Mouse (Mus musculus) kidney, postnatal 25 days (tissue): ENCODE measurements around the gene Foxr1.

Experiments used
- DNase-seq, 2 experiments: peaks; one replicate each; pipeline ENCODE4 v3.0.0; 2021; ENCODE audit warnings: mixed read lengths in 2 of 2

Foxr1 gene

DNA sequence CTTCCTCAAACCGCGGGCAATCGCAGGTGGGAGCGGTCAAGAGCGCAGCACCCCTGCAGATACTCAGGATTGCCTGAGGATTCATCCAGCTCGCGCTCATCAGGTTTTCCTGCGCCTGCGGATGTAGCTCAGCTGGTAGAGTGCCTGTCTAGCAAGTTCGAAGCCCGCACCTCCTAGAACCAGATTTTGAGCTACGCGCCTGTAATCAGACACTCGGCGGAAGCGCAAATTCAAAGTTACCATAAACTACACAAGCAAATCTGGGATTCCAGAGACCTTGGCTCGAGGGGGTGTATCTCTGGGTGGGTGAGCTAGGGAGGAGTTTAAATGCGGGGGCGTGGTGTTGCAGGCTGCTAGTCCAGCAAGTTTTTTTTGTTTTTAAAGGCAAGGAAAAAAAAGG is at the start of gene Foxr1:
TSS of gene Foxr1 (minus strand) at position 176 of the 400 bp plus-strand sequence.
- no peak for DNase-seq

DNA sequence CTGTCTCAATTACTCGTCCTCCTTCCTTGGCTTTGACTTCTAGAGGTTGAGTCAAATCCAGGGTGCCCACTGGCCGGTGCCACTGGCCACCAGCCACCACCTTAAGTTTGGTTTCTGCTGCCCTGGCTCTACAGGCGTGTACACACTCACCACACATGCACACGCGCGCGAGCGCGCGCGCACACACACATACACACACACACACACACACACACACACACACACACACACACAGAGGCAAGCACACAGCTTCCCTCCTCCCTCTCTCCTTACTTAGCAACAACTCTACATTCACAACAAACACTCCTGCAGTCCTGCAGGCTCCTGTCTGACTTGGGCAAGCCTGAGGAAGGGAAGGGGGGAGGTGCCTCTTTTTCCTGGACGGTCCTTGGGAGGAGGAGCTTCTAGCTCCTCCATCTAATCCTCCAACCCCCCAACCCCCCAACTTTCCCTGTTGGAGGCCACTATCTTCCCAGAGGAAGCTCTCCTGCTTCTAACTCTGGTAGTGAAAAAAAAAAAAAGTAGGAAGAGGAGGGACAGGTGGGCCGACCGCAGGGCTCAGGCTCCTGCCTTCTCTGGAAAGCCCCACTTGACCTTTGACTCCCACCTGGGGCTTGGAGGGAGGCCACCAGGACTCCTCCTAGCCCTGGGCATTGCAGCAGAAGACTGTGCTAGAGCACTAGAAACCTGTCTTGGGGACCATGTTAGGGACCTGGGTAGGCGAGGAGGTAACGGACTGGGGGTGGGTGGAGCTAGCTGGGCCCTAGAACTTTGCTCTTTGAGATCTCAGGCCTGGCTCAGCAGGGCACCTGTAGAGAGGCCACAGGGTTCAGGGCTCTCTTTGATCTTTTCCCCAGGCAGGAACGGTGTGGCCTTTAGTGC is 49.4 kb upstream of the Foxr1 start:
- peak; percentile 87 to 95 for DNase-seq

GRCm38 (mm10) chr9:44489651-44490085 is 48.7 kb upstream of the Foxr1 start:
- peak; percentile 46 to 73 for DNase-seq

GRCm38 (mm10) chr9:44488855-44489381 is 48.0 kb upstream of the Foxr1 start:
- DNase-seq: peak; percentile 89 to 95

DNA sequence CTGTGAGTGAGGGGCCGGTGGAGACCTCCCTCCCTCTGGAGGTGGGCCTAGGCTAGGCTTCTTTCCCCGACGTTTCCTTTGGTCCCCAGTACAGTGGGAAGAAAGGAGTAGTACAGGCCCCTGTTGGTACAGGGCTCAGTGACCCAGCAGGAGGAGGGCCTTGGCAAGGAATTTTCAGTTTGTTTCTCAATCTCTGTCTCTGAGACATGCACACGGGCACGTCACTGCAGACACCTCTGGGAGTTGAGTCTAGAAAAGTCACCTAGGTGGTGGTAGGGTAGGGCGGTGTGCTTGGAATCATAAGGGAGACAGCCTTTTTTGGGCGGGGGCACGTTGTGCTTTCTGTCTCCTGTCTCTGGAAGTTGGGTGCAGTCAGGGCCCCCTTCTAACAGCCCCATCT is 47.5 kb upstream of the Foxr1 start:
- DNase-seq: peak in 1 of 2 experiments; percentile 73

- peak; percentile 82 to 95 for DNase-seq
Observed at GRCm38 (mm10) chr9:44487441-44487840, 46.5 kb upstream of the Foxr1 start.

GRCm38 (mm10) chr9:44486741-44487421 is 45.9 kb upstream of the Foxr1 start:
- peak; percentile 83 to 88 for DNase-seq

DNA sequence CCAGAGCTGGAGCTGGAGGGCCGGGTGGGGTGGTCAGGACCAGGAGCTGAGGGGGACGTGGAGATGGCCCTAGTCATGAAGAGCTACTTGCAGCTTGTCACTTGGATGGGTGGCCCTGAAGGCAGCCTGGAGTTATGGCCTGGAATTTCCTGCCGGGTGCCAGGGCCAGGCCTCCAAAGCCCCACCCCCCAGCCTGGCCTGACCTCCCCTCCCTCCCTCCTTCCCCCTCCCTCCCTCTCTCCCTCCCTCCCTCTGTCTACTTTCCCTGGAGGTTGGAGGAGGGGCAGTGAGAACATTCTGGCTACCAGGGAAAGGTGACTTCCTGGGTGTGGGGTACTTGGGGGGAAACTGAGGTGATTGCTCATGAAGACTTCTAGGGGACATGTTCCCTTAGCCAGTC is 45.4 kb upstream of the Foxr1 start:
- DNase-seq: peak; percentile 83 to 91

DNA sequence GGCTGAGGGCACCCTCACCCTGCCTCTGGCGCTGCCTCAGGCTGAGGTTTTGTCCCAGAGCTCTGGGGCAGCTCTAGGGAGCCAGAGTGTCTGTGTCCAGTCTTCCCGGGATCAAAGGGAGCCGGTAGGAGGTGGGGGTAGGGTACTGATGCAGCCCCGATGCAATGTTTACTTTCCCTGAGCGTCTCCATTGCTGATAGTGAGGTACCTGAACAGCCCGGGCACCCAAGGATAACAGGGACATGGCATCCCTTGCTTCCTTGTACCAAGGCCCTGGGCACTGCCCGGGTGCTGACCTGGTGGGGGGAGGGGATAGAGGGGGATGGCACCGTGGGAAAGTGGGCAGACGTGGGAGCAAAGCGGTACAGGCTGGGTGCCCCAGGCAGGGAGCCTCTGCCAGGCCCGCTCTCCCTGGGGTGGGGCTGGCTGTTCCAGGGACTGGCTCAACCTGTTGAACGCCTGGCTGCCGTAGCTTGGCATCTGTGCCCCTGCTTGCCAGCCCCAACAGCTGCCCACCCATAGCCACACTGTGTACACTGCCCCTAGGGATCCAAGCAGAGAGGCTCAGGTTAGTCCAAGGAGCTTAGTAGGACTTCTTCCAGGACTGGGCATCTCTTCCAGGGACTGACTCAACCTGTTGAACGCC is 44.7 kb upstream of the Foxr1 start:
- peak; percentile 50 to 85 for DNase-seq

GRCm38 (mm10) chr9:44485105-44485515 is 44.2 kb upstream of the Foxr1 start:
- DNase-seq: no peak

DNA sequence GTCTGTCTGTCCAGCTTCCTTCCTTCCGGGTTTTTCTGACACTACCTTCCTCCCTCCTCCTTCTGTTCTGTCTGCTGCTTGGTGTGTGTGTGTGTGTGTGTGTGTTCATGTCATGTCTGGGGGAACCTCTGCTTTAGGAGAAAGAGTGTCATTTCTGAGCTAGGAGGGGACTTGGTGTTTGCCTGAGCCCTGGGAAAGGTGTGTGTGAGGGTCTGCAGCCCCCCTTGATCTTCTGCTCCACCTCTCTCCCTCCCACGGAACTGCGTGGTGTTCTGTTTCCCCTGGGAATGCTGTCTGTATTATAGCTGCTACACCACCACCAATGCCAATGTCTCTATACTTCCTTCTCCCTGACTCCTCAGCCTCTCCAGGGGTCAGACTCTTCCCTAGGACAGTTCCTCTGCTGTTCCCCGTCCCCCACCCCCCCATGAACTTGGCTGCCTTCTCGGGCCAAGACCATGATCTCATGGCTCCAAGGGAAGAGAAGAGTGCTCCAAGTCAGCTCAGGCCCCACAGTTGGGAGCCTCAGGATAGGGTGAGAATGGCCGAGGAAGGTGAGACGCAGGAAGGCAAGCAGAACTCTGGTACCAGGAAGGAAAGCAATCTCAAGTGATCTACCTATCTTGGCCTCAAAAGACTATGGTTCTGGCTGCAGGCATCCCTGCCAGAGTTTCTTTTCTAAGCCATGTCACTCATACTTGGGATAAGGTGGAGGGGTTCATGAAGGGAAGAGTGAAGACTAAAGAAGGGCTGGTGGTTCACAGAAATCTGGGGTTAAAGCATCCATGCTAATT is 43.6 kb upstream of the Foxr1 start:
- DNase-seq: peak in 1 of 2 experiments; percentile 52

- DNase-seq: peak; percentile 74 to 93
Observed at GRCm38 (mm10) chr9:44483510-44484044, 42.6 kb upstream of the Foxr1 start.

DNA sequence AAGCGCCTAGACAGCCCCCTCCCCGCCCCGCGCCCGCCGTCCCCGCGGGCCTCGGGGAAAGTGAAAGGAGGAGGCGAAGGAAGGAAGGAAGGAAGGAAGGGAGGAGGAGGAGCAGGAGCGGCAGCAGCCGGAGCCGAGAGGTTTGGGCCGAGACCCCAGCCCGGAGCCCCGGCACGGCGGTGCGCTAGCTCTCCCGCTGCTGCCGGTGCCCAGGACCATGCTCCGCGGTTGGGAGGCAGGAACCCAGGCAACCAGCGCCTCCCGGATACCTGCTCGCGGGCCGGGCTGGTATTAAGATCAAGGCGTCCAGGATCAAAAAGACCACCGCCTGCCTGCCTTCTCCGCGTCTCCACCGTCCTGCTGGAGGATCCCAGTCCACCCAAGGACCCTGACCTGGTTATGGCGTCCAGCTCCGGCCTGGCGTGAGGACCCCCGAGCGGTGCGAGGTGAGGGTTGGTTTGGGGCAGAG is 42.1 kb upstream of the Foxr1 start:
- DNase-seq: peak in 1 of 2 experiments; percentile 63

DNA sequence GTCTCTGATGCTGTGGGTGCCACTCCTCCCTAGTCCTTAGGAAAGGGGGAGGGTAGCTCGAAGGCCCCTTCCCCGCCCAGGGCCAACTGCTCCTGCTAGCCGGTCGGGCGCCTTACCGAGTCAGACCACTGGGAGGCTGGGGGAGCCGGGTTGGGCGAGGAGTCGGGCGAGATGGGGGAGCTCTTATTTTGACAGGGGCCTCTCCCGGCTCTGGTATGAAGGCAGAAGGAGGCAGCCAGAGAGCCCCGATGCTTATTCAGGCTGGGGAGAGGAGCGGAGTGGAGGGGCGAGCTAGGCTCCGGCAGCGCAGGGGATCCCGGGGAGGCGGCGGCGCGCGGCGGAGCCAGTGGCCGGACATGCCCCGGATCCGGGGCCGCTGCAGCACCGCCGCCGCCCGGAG is 41.6 kb upstream of the Foxr1 start, which contains the start of gene Bcl9l:
TSS of gene Bcl9l (plus strand) at position 274 of the 400 bp plus-strand sequence.
- DNase-seq: peak; percentile 94 to 97

DNA sequence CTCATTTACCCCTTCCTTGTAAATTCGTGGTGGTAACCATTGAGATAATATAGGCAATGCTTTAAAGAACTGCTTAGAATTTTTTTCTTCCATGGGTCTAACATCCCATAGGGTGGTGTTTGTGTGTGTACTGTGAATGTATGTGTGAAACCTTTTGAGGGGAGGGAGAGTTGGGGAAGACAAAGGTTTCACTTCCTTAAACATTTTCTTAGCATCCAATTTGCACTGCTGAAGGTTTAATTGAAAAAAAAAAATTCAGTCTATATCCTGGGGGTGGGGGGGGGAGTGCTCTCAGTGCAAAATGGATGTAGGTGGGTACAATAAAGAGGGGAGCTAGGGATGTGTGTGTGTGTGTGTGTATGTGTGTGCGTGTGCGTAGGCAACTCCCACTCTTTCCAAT is 41.2 kb upstream of the Foxr1 start:
- DNase-seq: no peak

- peak; percentile 89 to 94 for DNase-seq
Observed at GRCm38 (mm10) chr9:44479628-44480428, 38.9 kb upstream of the Foxr1 start.

- peak; percentile 84 to 94 for DNase-seq
Observed at GRCm38 (mm10) chr9:44478959-44479605, 38.1 kb upstream of the Foxr1 start.

DNA sequence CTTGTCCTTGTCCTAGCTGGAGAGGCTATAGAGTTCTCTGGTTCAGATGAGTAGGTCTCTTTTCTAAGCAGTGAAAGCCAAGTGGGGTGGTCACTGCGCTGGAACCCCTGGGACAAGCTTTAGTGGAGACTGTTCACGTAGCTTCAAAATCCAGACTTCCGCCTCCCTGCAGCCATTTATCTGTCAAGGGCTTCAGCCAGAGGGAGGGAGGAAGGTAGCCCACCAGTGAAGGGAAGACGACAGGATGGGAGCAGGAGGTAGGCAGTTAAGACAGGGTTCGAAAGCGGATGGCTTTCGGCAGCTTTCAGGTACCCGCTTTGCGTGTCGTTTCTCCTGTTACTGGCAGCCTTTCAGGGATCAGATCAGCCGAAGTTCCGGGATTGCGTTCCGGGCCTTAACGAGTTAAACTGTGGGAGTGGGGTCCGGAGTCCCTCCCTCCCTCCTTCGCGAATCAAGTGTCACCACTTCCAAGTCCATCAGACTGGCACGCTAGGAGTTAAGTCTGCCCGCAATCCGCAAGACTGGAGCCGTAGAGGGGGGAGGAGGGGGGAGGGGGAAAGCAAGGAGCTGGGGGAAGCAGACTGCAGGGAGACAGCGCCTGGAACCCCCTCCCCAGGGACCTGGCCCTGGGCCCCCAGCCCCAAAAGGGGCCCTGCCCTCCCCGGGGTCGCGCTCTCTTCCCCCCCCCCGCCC is 37.4 kb upstream of the Foxr1 start:
- peak; percentile 75 to 88 for DNase-seq
